Mouse (Mus musculus) forebrain, embryonic 11.5 days (tissue): Measurements from ENCODE around the gene Sirt2. TPM values are rescaled to one million over a fixed set of nuclear protein-coding genes. Genes with fewer than 3 reads are reported as not detected.

Experiments used
- ATAC-seq: fragments of 200-750 bp; cut with Nextera tagmentation; replicated peaks from 2 replicates; pipeline ENCODE4 v1.8.0; 2017; ENCODE audit warnings: moderate TSS enrichment; ENCODE audit not compliant: low FRiP score
- DNase-seq: peaks from one replicate; pipeline ENCODE4 v3.0.0-alpha.2; 2017; ENCODE audit warnings: low spot score
- H3K27ac ChIP-seq: fragments of 300-500 bp; sonication (generic); 2 replicates; pipeline ENCODE4 v1.5.1; 2014; ENCODE audit warnings: low read depth, low read length
- H3K27me3 ChIP-seq: fragments of 300-500 bp; sonication (generic); 2 replicates; pipeline ENCODE4 v1.6.1; 2014; ENCODE audit warnings: mild to moderate bottlenecking, low read length, mixed read lengths; ENCODE audit not compliant: control insufficient read depth, insufficient read depth
- H3K36me3 ChIP-seq: fragments of 300-500 bp; sonication (generic); 2 replicates; pipeline ENCODE4 v1.6.1; 2014; ENCODE audit warnings: mild to moderate bottlenecking, low read length, moderate library complexity, mixed read lengths; ENCODE audit not compliant: control insufficient read depth, insufficient read depth
- H3K4me1 ChIP-seq: fragments of 300-500 bp; sonication (generic); replicated peaks from 2 replicates; pipeline ENCODE4 v1.6.1; 2014; ENCODE audit warnings: low read length, mixed read lengths; ENCODE audit not compliant: control insufficient read depth, insufficient read depth
- H3K4me2 ChIP-seq: fragments of 300-500 bp; sonication (generic); 2 replicates; pipeline ENCODE4 v1.6.1; 2014; ENCODE audit warnings: low read depth, mild to moderate bottlenecking, low read length, moderate library complexity, mixed read lengths; ENCODE audit not compliant: severe bottlenecking
- H3K4me3 ChIP-seq: fragments of 300-500 bp; sonication (generic); 2 replicates; pipeline ENCODE4 v1.5.1; 2014; ENCODE audit warnings: low read depth, low read length
- H3K9ac ChIP-seq: fragments of 300-500 bp; sonication (generic); 2 replicates; pipeline ENCODE4 v1.6.1; 2014; ENCODE audit warnings: low read length
- H3K9me3 ChIP-seq: fragments of 300-500 bp; sonication (generic); 2 replicates; pipeline ENCODE4 v1.6.1; 2016; ENCODE audit warnings: low read length, mixed read lengths; ENCODE audit not compliant: control insufficient read depth
- WGBS: fragments of 180-500 bp; shearing (Covaris S2); extraction: QIAGEN DNeasy Blood & Tissue Kit; methylation state at CpG from one replicate; pipeline ENCODE4 v1.1.7; 2014; 5-methylcytosine and 5-hydroxymethylcytosine counted together
- polyA plus RNA-seq: library from polyadenylated mRNA; unstranded; fragments of >200 nt; fragmentation: Nextera tagmentation; extraction: Ambion mirVana; gene quantifications from 2 replicates; pipeline ENCODE4 v1.2.1, GENCODE M21; 2014

The Sirt2 gene
- 63.5 and 70.2 TPM in 2 replicates for polyA plus RNA-seq

GRCm38 (mm10) chr7:28766173-28766879 is at the start of gene Sirt2:
TSS of gene Sirt2 (plus strand) at chr7:28766735.
- DNase-seq (peak; percentile 96), ATAC-seq (peak; percentile 99)
- peak within 1 kb of the TSS; percentile 69 for H3K9ac ChIP-seq
- no peaks in the 10 kb centered on the region for H3K36me3 ChIP-seq
- WGBS = under 1% methylated on average over 45 of the region's 45 CpGs
- H3K4me3 ChIP-seq = peak within 1 kb of the TSS; percentile 81
- H3K4me2 ChIP-seq = peak within 1 kb of the TSS; percentile 77
- no peak within 1 kb of the TSS for H3K27ac ChIP-seq
- H3K4me1 ChIP-seq = peaks cover 4% of the 10 kb centered on the region
- H3K27me3 ChIP-seq = no peaks in the 10 kb centered on the region
- H3K9me3 ChIP-seq = no peaks in the 10 kb centered on the region

GRCm38 (mm10) chr7:28717726-28718125 is 48.8 kb upstream of the Sirt2 start:
- Histone ChIP-seq H3K9me3 (no peaks in the 10 kb centered on the region), H3K4me2 (no peak overlapping the region), H3K4me3 (no peak overlapping the region), H3K36me3 (no peaks in the 10 kb centered on the region), H3K4me1 (0 out of 2 replicates have a peak, but pooled peaks cover 2% of the 10 kb centered on the region), H3K27me3 (no peaks in the 10 kb centered on the region), H3K27ac (no peak overlapping the region), H3K9ac (no peak overlapping the region)
- no peak for DNase-seq
- WGBS = 88% methylated on average over 10 of the region's 10 CpGs
- no peak for ATAC-seq

GRCm38 (mm10) chr7:28719159-28719558 is 47.4 kb upstream of the Sirt2 start:
- Histone ChIP-seq H3K9ac (no peak overlapping the region), H3K4me1 (0 out of 2 replicates have a peak, but pooled peaks cover 2% of the 10 kb centered on the region), H3K4me3 (no peak overlapping the region), H3K9me3 (no peaks in the 10 kb centered on the region), H3K36me3 (no peaks in the 10 kb centered on the region), H3K27me3 (no peaks in the 10 kb centered on the region), H3K4me2 (no peak overlapping the region), H3K27ac (no peak overlapping the region)
- 66% methylated on average over 4 of the region's 4 CpGs for WGBS
- ATAC-seq (no peak), DNase-seq (no peak)

- Histone ChIP-seq H3K9ac (no peak overlapping the region), H3K36me3 (no peaks in the 10 kb centered on the region), H3K4me1 (0 out of 2 replicates have a peak, but pooled peaks cover 2% of the 10 kb centered on the region), H3K4me2 (no peak overlapping the region), H3K27me3 (no peaks in the 10 kb centered on the region), H3K27ac (no peak overlapping the region), H3K4me3 (no peak overlapping the region), H3K9me3 (no peaks in the 10 kb centered on the region; the same call in 1 of the 2 replicates)
- no peak for DNase-seq
- ATAC-seq = no peak
- WGBS = 91% methylated on average over 2 of the region's 2 CpGs
These were observed 46.9 kb upstream of the Sirt2 start for GRCm38 (mm10) chr7:28719650-28720049.

- Histone ChIP-seq H3K36me3 (no peaks in the 10 kb centered on the region), H3K27me3 (no peaks in the 10 kb centered on the region), H3K9me3 (no peaks in the 10 kb centered on the region; the same call in 1 of the 2 replicates), H3K9ac (no peak overlapping the region), H3K27ac (no peak overlapping the region), H3K4me2 (no peak overlapping the region), H3K4me3 (no peak overlapping the region), H3K4me1 (0 out of 2 replicates have a peak, but pooled peaks cover 2% of the 10 kb centered on the region)
- ATAC-seq (no peak), DNase-seq (no peak)
- 69% methylated on average over 3 of the region's 3 CpGs for WGBS
These were observed 45.6 kb upstream of the Sirt2 start for GRCm38 (mm10) chr7:28720753-28721537.

GRCm38 (mm10) chr7:28722079-28722478 is 44.5 kb upstream of the Sirt2 start:
- 92% methylated on average over 7 of the region's 7 CpGs for WGBS
- Histone ChIP-seq H3K27ac (no peak overlapping the region), H3K9ac (no peak overlapping the region), H3K27me3 (no peaks in the 10 kb centered on the region), H3K4me3 (no peak overlapping the region), H3K36me3 (no peaks in the 10 kb centered on the region), H3K9me3 (no peaks in the 10 kb centered on the region; the same call in 1 of the 2 replicates), H3K4me2 (no peak overlapping the region), H3K4me1 (no peaks in the 10 kb centered on the region)
- DNase-seq (no peak), ATAC-seq (no peak)

DNA sequence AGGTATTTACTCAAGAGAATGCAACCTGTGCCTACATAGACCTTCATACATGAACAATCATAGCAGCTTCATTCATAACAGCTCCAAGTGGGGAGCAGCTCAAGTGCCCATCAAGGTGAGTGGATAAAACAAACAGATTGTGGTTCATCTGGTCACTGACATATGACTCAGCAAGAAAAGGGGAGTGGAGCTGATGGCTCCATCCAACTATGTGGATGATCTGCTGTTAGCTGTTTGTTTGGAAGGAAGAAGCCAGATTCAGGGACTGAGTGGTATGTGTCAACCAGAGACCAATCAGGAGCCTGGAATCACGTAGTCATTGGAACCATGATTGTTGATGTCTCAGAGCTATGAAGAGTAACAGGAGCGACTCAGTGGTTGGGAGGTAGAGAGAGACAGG is 41.9 kb upstream of the Sirt2 start:
- DNase-seq (no peak), ATAC-seq (no peak)
- Histone ChIP-seq H3K4me1 (no peaks in the 10 kb centered on the region), H3K27ac (no peak overlapping the region), H3K9me3 (no peaks in the 10 kb centered on the region; the same call in 1 of the 2 replicates), H3K4me2 (no peak overlapping the region), H3K4me3 (no peak overlapping the region), H3K36me3 (no peaks in the 10 kb centered on the region), H3K27me3 (no peaks in the 10 kb centered on the region), H3K9ac (no peak overlapping the region)
- WGBS = 92% methylated on average over 2 of the region's 2 CpGs

GRCm38 (mm10) chr7:28726600-28726999 is 39.9 kb upstream of the Sirt2 start:
- H3K9me3 ChIP-seq = no peaks in the 10 kb centered on the region; the same call in 1 of the 2 replicates
- no peaks in the 10 kb centered on the region for H3K27me3 ChIP-seq
- H3K27ac ChIP-seq = no peak overlapping the region
- 0 out of 2 replicates have a peak, but pooled peaks have one; percentile 64 for ATAC-seq
- H3K9ac ChIP-seq = no peak overlapping the region
- WGBS = 11% methylated on average over 14 of the region's 14 CpGs
- H3K4me2 ChIP-seq = no peak overlapping the region
- DNase-seq = peak; percentile 91
- H3K4me1 ChIP-seq = no peaks in the 10 kb centered on the region
- H3K36me3 ChIP-seq = no peaks in the 10 kb centered on the region
- H3K4me3 ChIP-seq = no peak overlapping the region
